Mouse (Mus musculus) layer of hippocampus, adult 9-11 months (tissue): ENCODE results near the gene Usp50.

Source experiments
- DNase-seq: peaks from one replicate; pipeline ENCODE4 v3.0.0; 2022

Gene Usp50

DNA sequence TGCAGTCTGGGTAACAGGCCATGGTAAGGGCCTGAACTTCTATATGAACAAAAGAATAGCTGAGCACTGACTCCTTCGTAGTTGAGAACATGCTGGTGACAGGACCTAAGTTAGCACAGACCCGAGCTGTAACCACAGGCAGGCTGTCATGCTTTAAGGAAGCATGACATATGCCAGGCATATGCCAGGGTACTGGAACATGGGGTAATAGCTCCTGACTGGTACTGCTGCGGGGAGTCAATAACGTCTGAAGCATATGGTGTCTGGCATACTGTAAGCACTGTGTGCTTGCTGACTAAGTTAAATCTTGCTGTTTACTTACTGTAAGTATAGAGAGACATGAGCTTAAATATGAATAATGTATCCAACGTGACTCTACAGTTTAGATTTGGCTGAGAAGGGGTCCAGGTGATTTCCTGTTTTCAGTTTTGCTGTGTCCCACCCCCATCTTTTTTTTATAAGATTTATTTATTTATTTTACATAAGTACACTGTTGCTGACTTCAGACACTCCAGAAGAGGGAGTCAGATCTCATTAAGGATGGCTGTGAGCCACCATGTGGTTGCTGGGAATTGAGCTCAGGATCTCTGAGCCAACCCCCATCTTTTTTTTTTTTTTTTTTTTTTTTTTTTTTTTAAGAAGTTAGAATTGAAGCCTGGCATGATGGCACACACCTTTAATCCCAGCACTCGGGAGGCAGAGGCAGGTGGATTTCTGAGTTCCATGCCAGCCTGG is 47.8 kb downstream of the Usp50 start:
- peak; percentile 54 for DNase-seq

DNA sequence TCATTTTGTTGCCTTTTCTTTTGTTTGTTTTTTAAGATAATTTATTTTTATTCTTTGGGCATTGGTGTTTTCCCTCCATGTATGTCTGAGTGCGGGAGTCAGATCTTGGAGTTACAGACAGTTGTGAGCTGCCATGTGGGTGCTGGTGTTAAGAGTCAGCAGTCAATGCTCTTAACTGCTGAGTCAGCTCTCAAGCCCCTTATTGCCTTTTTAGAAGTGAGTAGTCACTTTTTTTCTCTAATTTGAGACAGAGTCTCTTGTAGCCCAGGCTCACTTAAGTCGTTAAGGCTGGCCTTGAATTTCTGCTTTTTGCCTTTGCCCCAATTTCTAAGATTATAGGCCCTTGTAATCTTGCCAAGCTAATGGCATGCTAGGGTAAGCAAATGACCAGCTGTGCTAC is 52.8 kb downstream of the Usp50 start:
- no peak for DNase-seq

DNA sequence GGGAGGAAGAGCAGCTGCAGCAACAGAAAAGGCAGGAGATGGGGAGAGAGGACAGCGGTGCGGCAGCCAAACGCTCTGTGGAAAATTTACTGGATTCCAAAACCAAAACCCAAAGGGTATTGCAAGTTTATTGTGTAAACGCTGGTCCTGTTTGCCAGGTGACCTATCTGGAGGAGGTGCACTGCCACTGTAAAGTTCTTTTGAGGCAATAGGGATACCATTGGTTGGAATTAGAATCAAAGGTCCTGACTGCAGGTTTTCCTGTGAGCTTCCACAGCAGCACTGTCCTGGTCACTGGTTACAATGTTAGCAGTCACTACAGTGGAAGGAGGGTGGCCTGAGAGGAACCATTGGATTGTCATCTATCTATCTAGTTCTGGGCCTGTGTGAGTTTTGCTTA is 54.1 kb downstream of the Usp50 start:
- DNase-seq = no peak

DNA sequence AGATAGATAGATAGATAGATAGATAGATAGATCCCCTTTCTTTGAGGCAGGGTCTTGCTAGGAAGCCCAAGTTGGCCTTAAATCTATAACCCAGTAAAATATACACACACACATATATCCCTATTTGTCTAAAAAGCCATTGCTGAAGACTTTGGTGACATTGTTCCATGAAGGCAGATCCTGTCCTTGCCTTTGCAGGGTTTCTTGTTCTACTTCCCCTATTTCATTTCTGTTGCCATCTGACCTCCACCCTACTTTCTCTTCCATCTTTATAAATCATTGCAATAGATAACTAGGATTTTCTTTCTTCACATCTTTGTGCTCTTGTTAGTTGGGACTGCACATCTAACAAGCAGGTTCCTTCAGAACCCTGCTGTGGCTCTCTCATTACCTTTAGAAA is 70.3 kb downstream of the Usp50 start:
- DNase-seq = no peak

DNA sequence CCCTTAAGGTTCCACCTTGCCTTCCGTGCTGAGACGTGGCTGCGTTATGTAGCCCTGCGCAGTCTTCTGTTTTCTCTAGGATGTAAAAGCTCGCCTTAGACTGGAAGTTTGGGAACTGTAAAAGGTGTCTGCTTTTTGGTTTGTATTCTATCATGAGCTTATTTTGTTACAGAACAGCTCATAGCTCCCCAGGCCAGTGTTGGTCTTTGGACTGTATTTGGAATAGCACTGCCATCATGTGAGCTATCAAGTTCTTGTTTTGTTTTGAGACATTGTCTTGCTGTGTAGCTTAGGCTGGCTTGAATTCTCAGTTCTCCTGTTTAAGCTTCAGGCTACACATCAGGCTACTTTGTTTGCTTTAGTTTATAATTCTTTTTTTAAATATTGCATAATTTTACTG is 70.7 kb downstream of the Usp50 start:
- DNase-seq = no peak

DNA sequence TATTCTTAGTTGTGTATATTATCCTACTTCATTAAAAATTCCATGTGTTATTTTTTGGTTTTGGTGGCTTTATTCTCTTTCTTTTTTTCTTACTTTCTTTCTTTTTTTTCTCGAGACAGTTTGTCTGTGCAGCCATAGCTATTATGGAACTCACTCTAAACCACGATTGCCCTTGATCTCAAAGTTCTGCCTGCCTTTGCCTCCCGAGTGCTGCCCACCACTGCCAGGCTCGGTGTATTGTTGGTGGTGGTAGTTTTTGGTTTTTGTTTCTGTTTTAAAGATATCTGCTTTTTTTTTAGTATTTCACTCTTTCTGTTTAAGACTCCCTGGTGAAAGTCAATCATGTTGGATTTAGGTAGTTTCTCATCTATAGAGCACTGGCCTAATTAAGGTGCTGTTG is 74.9 kb downstream of the Usp50 start:
- no peak for DNase-seq

DNA sequence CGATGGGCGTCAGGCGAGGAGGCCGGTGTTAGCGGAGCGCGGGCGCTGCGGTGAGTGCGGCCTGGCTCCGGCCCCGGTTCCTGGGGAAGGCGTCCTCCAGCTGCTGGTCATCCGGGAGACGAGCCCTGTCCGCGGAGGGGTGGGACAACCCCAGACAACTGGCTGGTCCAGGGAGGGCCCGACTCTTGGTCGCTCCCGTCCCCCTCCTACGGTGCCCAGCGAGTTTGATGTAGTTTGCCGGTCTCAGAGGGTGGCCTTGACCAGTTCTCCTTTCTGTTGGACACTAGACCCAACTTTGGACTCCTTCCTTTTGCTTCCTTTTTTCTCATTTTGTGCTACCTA is 75.9 kb downstream of the Usp50 start:
- DNase-seq = no peak

DNA sequence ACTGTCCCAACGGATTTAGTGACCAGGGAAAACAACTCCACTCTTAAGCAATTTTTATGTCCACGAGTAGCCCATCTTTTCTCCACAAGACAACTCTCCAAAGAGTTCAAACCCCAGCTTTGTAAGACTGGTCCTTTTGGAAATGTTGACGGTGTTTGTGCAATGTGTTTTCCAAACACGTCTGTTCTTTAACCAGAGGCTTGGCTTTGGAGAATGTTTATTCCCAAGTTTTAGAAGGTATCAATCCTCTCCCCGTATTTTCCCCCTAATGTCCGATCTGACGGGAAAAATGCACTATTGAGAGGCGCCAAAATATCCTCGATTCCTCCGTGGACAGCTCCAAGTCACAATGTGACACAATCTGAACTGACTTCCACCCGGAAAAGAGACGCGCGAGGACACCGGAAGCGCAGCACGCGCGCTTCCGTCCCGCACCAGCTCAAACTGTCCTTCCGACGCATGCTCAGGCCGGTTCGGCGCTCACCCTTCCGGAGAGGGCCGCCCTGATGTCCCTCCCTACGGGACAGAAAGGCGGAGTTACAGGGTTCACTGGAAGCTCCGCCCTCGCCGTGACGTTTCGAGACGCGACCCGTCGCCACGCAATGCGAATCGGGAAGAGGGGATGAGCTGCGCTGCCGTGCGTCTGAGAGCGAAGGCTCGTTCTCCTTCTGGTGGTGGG is 76.4 kb downstream of the Usp50 start, which contains the start of gene Usp8:
Gene Usp8, plus strand, starts transcription at position 570 of the 679 bp plus-strand sequence.
- peak; percentile 97 for DNase-seq

DNA sequence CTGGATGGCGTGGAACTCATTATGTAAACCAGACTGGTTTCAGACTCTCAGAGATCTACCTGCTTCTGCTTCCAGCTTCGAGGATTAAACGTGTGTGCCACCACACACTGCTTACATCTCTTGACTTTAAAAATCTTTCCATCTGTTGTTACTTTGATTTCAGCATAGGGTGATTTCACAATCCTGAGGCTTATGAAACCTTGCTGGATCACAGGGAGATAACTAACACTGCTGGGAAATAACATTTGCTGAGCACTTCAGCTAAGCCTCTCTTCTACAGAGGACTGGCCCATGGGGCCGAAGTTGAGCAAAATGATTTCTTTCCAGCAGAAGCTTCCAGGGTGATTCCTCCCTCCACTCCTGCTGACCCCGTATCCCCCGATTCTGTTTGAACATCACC is 88.0 kb downstream of the Usp50 start:
- no peak for DNase-seq

DNA sequence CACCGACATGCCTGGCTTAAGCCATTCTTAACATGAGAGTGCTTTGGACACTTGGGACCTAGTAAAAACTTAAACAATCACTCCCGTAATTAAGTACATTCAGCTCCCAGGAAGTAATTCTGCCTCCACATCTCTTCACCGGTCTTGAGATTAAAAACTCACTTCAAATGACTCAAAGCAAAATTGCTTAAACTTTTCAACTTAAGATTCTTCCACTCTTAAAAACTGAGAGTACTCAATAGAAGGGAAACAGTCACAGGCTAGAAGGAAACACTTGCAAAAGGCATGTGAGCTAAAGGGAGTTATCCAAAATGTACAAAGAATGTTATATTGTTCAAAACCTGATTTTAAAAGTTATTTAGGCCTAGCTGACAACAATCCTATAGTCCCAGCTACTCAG is 92.0 kb downstream of the Usp50 start:
- no peak for DNase-seq

DNA sequence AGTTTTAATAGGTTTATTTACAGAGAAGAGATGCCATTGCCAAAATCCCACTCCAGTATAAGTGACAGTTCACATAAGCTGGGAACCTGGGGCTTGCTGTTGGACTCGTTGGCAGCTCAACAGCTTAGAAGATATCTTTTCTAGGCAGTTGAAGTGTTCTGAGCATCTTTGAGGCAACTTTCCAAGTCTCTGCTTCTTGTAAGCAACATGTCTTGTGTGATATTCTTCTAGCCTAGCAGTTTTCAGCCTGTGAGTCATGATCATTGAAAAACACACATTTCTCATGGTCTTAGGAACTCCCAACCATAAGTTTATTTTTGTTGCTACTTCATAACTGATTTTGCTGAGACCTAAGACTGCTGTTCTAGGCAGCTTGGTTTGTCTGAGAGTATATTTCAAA is 100.3 kb downstream of the Usp50 start:
- DNase-seq = no peak

DNA sequence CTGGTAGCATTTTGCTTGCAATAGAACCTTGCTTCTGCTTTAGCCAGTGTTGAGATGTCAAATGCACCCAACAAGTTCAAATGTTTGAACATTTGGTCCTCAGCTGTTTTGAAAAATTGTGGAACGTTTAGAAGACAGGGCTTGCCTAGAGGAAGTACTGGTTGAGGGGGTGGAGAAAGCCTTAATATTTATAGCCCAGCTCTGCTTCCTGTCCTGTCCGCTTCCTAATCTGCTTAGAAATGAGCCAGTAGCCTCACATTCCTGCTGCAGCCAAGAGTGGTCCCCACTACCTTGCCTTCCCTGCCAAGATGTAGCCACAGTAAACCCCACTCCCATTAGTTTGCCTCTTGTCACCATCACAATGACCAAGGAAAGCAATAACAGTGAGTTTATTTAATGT is 100.9 kb downstream of the Usp50 start:
- DNase-seq = peak; percentile 36

DNA sequence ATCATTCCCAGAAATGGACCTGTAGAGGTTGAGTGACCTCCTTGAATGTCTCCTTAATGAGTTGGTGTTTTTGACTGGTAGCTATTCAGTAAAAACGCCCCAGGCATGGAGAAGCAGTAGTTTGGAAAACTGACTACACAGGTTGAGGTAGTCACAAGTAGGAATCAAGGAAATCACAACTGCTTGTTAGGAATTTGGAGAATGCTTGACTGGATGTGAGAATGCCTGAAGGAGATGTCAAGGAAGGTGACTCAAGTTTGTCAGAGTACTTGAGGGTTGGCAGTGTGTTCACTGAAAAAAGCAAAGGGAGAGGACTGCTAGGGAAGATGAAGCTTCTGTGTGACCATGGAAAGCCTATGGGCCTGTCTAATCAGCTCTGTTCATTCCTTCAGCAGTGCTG is 105.9 kb downstream of the Usp50 start:
- DNase-seq = no peak

DNA sequence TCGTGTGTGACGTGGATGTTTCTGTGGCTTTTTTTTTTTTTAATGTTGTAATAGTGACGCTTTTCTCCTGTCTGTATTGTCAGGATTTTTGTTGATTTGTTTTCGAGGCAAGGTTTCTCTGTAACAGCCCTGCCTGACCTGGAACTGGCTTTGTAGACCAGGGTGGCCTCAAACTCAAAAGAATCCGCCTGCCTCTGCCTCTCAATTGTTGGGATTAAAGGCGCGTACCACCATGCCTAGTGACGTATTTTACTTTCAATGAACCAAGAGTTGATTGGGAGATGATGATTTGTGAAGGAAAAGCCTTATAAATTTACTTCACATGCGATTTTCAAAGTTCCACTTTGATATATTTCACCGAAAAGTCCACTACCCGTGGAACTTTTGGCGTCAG is 107.2 kb downstream of the Usp50 start, which contains the start of gene Gabpb1:
Gene Gabpb1, minus strand, starts transcription at position 216 of the 394 bp plus-strand sequence.
- no peak for DNase-seq

DNA sequence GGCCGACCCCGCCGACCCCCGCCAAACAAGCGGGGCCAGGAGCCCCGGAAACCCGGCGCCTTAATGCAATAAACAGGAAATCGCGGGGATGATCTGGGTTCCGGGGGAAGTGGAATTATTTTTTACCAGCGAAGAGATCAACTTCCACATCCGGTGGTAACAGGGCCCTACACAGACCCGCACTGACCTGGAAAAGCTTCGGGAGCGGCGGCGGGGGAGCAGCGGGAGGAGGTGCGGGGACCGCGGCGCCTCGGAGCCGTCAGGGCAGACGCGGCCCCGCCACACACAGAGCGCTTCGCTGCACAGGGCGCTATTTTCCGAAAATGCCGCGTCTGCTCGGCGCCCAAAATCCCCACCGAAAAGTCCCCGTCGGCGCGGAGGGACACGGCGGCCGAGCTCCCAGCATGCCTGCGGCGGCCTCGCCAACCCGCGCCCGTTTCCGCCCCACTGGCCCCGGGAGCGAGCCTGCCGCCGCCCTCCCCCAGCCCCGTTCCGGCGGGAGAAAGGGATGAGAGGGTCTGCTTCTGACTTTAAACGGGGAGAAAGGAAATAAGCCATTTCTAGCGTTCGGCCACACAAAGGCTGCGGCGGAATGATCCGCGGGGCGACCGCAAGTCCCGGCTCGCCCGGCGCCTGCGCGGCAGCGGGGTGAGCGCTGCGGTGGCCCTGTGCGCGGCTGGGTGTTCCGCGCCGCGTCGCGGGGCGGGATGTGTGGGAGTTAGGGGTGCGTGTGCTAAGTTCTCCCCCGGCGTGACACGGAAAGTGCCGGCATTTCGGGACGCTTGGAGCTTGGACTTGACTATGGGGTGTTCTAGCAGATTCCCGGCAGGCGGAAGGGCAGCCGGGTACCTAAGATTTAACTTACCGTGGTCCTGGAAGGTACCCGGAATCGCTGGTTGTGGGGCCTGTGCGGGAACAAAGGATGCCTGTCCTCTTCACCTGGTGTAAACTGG is 107.8 kb downstream of the Usp50 start:
- peak; percentile 88 for DNase-seq

DNA sequence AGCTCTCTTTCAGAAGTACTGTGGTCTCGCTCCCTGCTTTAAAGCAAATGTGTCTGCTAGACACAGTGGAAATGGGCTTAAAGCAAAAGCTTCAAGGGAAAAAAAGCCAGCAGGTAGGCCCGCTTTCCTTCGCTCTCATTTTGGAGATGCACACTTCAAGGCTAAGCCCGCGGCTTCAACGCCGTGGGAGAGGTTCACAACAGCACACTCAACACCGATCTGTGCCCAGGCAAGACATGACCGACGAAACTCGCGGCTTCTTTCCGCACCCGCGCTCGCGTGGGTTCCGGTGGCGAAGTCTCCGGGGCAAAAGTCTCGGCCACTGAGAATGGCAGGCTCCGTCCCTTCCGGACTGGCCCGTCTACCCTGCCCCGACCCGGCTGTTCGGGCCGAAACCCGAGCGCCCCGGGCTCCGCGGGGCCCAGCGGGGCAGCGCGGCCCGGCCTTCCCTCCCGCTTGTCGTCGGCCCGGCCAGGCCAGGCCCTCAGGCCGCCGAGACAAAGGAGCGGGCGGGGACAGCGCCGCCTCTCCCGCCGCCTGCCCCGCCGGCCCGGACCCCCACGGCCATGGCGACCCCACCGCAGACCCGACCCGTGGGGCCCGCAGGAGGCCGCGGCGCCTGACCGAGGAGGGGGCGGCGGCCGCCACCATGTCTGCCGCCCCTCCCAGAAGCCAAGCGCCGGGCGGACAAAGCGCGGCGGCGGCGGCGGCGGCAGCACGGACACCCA is 108.7 kb downstream of the Usp50 start:
- peak; percentile 18 for DNase-seq

DNA sequence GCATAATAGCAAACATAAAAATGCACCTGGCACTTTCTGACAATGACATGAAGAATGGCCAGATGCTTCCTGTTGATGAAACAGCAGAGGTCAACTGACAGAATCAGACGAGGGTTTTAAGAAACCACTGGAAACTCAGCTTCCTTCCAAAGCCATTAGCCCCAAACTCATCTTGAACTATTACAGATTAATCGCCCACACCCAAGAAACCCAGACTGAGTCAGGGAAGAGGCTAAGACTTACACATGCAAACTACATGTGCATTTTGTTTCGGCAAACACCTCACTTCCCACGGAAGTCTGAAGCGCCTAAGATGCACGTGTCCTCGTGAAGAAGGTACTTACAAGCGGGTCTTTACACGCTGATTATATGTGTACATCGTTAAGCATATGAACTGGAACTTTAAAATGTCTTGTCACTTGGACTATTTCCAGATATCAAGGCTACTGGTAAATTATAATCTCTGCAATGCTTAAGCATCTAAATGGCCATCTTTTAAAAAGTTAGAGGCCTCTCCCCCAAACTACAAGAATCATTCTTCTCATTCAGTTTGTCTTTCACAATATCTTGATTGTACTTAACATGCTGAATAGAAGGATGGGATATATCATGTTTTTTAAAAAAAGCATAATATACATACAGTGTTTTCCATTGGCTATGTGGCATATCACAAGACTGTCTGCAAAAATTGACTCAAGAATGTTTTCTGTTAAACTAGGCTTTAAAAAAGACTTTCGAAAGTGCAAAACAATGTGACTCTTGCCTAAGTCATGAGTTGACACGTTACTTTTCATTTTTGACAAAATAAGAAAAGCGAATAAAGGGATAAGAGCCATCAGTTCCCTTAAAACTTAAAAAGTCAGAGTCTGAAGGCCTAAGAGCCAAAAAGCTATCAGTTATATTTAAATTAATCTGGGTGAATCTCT is 109.7 kb downstream of the Usp50 start:
- DNase-seq = no peak

DNA sequence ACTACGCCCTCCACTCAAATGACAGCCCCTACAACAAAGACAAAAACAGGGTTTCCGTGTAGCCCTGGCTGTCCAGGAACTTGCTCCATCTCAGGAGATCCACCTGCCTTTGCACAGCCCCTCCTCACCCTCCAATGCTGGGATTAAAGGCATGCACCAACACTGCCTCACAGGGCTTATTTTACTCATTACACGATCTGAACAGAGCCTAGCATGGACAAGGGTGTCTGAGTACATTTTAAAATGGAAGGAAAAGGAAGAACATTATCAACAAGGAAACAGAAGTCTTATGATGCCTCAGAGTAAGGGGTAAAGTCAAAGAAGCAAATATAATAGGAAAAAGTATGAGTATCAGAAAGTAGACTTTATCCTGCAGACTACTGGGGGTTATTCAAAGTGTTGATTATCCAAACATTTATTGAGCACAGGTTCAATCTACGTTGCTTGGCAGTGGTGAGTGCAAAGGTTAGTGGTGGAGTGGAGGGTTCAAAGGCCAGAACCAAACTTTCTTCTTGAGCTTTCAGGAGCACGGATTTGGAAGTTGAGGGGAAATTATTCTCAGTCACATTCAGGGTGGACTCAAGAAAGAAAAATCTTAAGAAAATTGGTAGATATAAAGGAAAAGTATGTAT is 114.5 kb downstream of the Usp50 start:
- DNase-seq = no peak

DNA sequence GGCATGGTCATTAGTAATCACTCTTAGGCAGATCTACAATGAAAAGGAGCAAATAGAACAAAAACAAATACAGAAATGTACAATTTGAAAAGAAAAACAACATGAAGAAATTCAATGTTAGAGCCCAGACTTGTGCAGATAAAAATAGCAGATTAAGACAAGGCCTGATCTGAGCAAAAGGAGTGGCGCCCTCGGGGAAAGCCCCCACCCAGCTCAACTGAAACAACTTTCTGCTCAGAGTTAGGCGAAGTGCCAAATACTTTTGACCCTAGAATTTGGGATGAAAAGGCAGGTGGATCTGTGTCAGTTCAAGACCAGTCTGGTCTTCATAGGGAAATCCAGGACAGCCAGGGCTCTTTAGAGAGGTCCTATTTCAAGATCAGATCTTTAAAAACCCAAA is 117.3 kb downstream of the Usp50 start:
- DNase-seq = no peak

DNA sequence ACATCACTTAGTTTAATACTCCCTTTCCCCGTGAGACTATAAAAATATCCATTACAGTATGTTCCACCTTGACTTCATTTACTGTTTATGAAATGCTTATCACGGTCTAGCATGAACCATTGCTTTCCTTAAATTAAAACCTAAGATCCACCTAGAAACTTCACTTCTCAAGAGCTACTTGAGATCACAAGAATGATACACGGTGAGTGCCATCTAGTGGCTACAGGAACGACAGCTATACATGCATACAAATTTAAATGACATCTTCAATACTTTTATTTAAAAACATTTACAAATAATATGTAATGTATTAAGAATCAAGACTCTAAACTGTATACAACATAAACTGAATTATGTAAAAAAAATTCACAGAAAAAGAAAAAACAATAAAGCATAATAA is 119.8 kb downstream of the Usp50 start:
- no peak for DNase-seq
